Mouse (Mus musculus) cerebellum, adult 2 months (tissue): ENCODE data around the gene Imp3.

ENCODE experiments used
- CTCF ChIP-seq: fragments of 200-500 bp; IDR thresholded peaks from 2 replicates; pipeline ENCODE4 v1.5.1; 2011; ENCODE audit warnings: low read depth, mild to moderate bottlenecking, control low read depth, low read length, moderate library complexity, borderline replicate concordance; ENCODE audit not compliant: insufficient read depth
- POLR2A ChIP-seq: fragments of 200-500 bp; IDR thresholded peaks from 2 replicates; pipeline ENCODE4 v1.6.1; 2011; ENCODE audit warnings: low read length, control low read depth, borderline replicate concordance; ENCODE audit not compliant: insufficient read depth

- TF ChIP-seq POLR2A (no peak), CTCF (no peak)
These were observed 7.8 kb upstream of the Imp3 start for GRCm38 (mm10) chr9:56929496-56929895.
